Mouse (Mus musculus): ENCODE measurements around the gene Zbtb24. TPM values are rescaled to one million over a fixed set of nuclear protein-coding genes. Genes with fewer than 3 reads are reported as not detected.

Zbtb24 gene
- polyA plus RNA-seq, 1 experiment from 2014 or later, result 22.1 TPM

Other genes with a start within 250 kb of the Zbtb24 start
- gene Fig4, start 147.1 kb upstream of the Zbtb24 start, polyA plus RNA-seq (2016; fragmentation: Nextera tagmentation; extraction: Ambion mirVana), result 24.7 and 26.9 TPM in 2 replicates
- 0.35 and 0.44 TPM in 2 replicates for gene Ak9, start 146.4 kb upstream of the Zbtb24 start, polyA plus RNA-seq (2016; fragmentation: Nextera tagmentation; extraction: Ambion mirVana)
- 42.6 and 46.8 TPM in 2 replicates for gene Mical1, start 25.9 kb downstream of the Zbtb24 start, polyA plus RNA-seq (2016; fragmentation: Nextera tagmentation; extraction: Ambion mirVana)
- gene Smpd2, start 40.0 kb downstream of the Zbtb24 start, polyA plus RNA-seq (2016; fragmentation: Nextera tagmentation; extraction: Ambion mirVana), result 41.4 and 42.8 TPM in 2 replicates
- gene Ppil6, start 40.1 kb downstream of the Zbtb24 start, polyA plus RNA-seq (2016; fragmentation: Nextera tagmentation; extraction: Ambion mirVana), result 2.6 and 3.8 TPM in 2 replicates
- gene Cd164, start 69.0 kb downstream of the Zbtb24 start, polyA plus RNA-seq (2016; fragmentation: Nextera tagmentation; extraction: Ambion mirVana), result 106 and 118 TPM in 2 replicates

Measured in hindbrain, embryonic 12.5 days (tissue).